Mouse (Mus musculus): Measurements from ENCODE around the gene Mipol1.

- TF ChIP-seq CTCF (IDR thresholded peaks at IDR 0.05) (no peak), POLR2A (IDR thresholded peaks at IDR 0.05; ENCODE audit: insufficient read depth, low read depth, low read length) (no peak)
Observed at GRCm38 (mm10) chr12:57456911-57457310, 226.7 kb downstream of the Mipol1 start.

Data from heart, adult 2 months (tissue).